Mouse (Mus musculus) heart, adult 2 months (tissue): ENCODE measurements around the gene Crb3.

Experiments used
- CTCF ChIP-seq: fragments of 200-600 bp; IDR thresholded peaks from 2 replicates; pipeline ENCODE4 v1.8.1; 2022; ENCODE audit warnings: antibody characterized with exemption, mild to moderate bottlenecking, moderate library complexity
- EP300 ChIP-seq: fragments of 200-500 bp; IDR thresholded peaks from 2 replicates; pipeline ENCODE4 v1.6.1; 2011; ENCODE audit warnings: low read depth, low read length, control low read depth; ENCODE audit not compliant: insufficient read depth
- POLR2A ChIP-seq: fragments of 200-500 bp; IDR thresholded peaks from 2 replicates; pipeline ENCODE4 v1.6.1; 2011; ENCODE audit warnings: mild to moderate bottlenecking, low read depth, low read length, control low read depth; ENCODE audit not compliant: insufficient read depth

- TF ChIP-seq CTCF: no peak
- TF ChIP-seq EP300: no peak
- no peak for TF ChIP-seq POLR2A
Measured at GRCm38 (mm10) chr17:57112768-57113474, 54.0 kb downstream of the Crb3 start.
